Mouse (Mus musculus): Measurements from ENCODE around the gene Rabgap1l.

DNA sequence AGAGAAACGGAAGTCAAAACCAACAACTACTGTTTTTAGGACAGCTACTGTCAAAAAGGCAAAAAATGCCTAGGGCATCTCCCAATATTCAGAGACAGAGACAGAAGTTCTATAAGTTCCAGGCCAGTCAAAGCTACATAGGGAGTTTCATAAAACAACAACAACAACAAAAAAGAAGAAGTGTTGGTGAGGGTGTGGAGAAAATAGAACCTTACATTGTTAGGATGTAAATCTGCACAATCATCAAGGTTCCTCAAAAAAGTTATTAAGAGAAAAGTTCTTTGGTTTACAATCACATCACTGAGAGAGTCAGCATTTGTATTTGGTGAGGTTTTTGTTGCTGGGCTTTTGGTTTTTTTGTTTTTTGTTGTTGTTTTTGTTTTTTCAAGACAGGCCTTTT lies 472.3 kb downstream of the Rabgap1l start:
- TF ChIP-seq CTCF (conservative IDR thresholded peaks at IDR 0.05; ENCODE audit: low read length), result no peak
- no peak for TF ChIP-seq NANOG (IDR thresholded peaks at IDR 0.05; ENCODE audit: borderline replicate concordance, low read length)

All from E14TG2a.4 (cell line).